Mouse (Mus musculus) 3T3-L1 (cell line): ENCODE results near the gene Gm853.
"Not testable (repeated sequence)": the region's sequence is repeated elsewhere in the genome, so short reads cannot be mapped to it uniquely, and the experiment has no call there.

Experiments
- DNase-seq: peaks from one replicate; pipeline ENCODE4 v3.0.0-alpha.2; 2015; ENCODE audit warnings: low read depth, low spot score

The Gm853 gene

DNA sequence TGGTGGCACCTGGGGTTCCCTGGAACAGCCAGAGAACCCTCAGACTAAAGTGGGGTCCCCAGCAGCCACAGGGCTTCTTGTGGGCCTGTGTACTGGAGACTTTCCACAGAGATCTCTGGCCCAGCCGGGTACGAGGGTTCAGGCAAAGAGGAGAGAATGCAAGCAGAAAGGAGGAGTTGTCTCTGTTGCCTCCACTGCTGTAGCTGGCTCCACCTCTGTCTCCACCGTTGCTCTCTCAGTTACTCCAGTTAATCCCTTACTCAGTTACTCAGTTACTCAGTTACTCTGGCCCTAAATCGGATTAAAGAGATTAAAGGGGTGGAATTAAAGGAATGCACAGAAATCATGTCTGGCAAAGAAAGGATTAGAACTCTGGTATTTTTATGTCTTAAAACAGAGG, at the start of gene Gm853:
TSS of gene Gm853 (minus strand) at position 223 of the 400 bp plus-strand sequence.
- no peak for DNase-seq

- DNase-seq: peak; percentile 27
Measured at GRCm38 (mm10) chr4:130270611-130271347, 48.6 kb upstream of the Gm853 start.

DNA sequence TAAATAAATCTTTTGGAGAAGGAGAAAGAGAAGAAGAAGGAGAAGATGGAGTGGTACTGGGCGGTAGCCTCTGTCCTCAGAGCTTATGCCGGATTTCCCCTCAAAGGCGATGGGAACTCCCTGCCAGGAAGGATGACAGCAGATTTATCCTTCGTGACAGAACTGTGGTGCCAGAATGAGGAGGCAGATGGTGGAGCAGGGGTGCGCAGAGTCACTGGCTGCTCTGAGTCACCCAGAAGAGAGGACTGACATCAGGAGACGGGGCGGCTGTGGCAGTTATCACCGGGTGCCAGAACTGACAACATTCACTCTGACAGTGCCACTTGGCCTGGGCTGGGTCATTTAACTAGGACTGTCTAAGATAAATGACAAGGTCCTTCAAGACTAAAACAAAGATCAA, 47.9 kb upstream of the Gm853 start:
- peak; percentile 13 for DNase-seq

DNA sequence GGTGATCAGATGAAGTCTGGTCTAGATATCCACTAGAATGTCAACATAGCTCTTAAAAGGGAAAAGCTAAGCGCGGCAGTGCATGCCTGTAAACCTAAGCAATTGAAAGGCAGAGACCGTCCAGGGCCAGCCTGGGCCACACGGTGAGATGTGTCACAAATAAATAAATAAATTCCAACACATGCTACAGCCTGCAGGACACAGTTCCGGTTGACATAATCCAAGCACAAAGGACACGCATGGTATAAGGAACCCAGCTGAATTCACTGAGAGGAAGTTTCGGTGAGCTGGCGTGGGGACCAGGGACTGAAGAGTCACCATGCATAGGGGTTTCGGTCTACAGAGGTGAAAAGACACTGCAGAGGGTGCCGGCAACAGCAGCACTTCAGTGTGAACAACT, 46.5 kb upstream of the Gm853 start:
- DNase-seq: no peak

GRCm38 (mm10) chr4:130267069-130267468, 44.9 kb upstream of the Gm853 start:
- DNase-seq: no peak

DNA sequence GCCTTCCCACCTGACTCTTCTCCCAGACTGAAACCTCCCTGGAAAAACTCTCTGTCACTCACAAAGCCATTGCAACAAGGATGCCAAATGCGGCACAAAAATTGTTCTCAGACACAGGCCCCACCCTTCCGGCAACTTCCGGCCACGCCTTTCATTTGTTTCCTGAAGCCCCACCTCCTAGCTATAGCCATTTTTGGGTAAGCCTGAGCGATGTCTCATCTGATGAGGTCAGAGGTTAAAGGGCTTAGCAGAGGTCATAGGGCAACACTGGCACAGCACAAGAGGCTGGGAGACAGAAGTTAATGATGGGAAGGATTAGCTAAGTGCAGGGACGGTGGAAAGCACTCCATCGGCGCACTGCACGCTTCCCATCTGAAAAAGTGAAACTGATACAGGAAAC, 44.4 kb upstream of the Gm853 start:
- DNase-seq: no peak

GRCm38 (mm10) chr4:130264698-130265349, 42.6 kb upstream of the Gm853 start:
- peak; percentile 20 for DNase-seq

DNA sequence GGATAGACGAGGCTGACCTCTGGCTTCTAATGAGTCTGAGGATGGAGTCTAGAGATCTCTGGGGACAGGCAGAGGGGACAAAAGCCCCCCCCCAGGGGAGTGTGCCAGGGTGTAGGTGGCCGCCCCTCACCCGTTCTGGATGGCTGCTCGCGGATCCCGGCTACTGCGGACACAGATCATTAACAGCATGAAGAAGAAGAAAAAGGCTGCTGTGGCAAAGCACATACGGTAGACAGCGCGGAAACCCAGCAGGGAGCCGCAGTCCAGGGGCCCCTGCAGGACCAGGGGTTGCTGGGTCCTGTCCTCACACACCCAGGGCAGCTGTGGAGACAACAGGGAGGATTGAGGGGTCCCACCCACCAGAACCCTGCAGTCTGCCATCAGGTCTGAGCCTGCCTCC, 41.9 kb upstream of the Gm853 start:
- DNase-seq: no peak

GRCm38 (mm10) chr4:130260406-130260805, 38.2 kb upstream of the Gm853 start:
- peak; percentile 35 for DNase-seq

- DNase-seq: no peak
Measured at GRCm38 (mm10) chr4:130252441-130253157, 30.4 kb upstream of the Gm853 start.

DNA sequence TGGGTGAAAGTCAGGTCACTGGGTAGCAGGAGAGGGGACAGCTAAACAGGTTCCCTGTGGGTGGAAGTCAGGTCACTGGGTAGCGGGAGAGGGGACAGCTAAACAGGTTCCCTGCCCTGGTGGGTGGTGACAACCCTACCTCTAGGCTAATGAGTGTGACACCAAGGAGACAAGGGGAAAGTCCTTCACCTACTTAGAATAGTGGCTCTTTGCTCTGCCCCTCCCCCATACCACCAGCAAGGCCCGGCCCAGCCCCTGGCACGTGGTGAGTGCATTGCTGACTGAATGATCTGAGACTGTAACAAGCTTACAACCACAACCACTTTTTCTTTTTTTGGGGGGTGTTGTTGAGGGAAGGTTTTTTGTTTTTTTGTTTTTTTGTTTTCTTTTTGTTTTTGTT, 29.6 kb upstream of the Gm853 start:
- no peak for DNase-seq

DNA sequence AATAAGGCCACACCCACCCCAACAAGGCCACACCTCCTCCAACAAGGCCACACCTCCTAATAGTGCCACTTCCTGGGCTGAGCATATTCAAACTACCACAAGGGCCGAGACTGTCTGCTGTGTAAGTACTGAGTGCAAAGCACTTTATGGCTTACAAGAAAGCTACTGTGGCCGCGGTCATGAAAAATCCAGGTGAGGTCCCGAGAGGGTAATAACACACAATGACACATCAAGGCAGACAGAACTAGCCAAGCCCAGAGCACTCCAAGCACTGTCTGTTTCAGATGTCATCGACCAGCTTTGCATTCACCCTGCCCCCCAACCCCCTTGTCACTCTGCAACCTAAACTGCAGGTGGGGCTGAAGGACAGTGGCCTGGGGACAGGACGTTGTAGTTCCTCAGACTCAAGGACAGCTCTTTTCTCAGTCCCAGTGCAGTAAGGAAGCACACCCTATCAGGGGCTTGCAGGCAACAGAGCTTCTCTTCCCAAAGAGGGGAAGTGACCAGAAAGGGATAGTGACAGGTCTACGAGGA, 29.0 kb upstream of the Gm853 start:
- no peak for DNase-seq

GRCm38 (mm10) chr4:130248636-130249035, 26.4 kb upstream of the Gm853 start:
- DNase-seq: no peak

DNA sequence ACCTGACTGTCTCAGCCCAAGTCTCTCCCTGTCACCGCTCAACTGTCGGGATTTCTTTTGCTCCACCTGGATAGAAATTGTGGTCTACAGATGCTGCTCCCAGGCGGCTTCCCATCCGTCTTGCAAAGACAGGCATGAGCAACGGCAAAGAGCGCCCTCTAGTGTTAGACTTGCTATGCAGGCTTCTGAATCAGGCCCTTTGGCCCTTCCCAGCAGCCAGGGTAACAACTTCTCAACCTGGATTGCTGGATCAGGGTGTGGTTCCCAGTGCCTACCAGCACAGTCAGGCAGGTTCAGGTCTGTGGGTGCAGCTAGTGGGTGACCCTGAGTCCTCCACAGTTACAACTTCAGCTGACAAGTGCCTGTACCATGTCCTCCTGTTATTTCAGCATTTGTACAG, 23.9 kb upstream of the Gm853 start:
- peak; percentile 88 for DNase-seq

DNA sequence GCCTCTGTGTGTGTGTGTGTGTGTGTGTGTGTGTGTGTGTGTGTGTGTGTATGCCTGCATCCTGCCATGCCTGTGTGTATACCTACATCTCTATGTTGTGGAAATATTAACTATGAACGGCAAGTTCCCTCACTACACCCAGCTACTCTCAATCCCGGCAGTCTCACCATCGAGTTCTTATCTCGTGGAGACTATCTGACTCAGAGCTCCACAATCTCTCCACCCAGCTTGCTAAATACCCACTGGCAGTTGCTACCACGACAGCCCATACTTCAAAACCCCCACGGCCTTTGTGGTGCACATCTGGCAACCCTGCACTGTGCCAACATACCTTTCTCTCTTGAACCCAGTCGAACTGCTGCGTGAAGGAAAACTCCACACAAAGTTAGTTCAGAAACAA, 22.5 kb upstream of the Gm853 start:
- peak; percentile 28 for DNase-seq

DNA sequence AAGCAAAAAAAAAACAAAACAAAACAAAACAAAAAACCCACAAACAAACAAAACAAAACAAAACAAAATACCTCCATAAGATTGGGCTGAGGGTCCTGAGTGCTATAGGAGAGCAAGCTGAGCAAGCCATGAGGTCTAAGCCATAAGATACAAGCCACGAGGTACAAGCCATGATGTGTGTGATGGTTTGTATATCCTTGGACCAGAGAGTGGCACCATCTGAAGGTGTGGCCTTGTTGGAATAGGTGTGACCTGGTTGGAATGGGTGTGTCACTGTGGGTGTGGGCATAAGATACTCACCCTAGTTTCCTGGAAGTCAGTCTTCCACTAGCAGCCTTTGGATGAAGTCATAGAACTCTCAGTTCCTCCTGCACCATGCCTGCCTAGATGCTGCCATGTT, 21.4 kb upstream of the Gm853 start:
- not testable (repeated sequence) for DNase-seq

DNA sequence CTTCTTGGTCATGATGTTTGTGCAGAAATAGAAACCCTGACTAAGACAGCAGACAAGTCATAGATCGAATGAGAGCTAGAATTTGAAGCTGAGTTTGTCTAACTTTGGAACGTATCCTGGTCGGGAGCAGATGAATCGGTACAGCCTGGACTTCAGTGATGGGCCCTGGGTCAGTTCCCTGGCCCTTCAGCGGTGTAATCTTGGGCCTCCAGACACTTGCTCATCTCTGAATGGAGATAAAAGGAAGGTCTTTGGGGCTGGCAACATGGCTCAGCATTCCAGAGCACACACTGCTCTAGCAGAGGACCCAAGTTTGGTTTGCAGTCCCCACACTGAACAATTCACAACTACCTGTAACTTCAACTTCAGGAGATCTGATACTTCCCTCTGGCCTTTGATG, 20.8 kb upstream of the Gm853 start:
- DNase-seq: no peak

DNA sequence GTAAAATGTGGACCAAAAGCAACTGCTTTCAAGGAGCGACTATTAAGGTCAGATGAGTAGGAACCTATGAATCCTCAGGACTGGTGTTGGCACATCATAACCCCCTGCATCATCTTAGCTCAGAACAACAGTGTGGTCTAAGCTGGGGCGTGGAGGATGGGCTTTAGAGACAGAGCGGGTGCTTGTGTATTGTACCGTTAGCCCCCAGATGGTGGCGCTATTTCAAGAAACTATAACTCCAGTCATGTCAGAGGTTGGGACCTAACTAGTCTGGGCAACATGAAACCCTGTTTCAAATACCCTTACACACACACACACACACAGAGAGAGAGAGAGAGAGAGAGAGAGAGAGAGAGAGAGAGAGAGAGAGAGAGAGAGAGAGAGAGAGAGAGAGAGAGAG, 18.5 kb upstream of the Gm853 start:
- DNase-seq: peak; percentile 17

DNA sequence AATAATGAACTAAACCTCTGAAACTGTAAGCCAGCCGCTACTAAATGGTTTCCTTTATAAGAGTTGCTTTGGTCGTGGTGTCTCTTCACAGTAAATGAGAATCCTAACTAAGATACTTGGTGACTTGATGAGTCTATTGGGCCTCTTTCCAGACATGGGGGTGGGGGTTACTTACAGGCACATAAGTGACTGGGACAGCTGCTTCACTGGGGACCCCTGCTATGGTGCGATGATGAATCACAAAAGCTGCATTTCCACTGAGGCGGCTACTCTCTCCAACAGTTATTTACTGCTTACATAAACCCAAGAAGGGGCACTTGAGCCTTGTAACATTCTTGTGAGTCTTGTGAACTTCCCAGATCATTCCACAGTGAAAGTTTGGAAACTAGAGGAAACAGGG, 15.4 kb upstream of the Gm853 start:
- no peak for DNase-seq

GRCm38 (mm10) chr4:130236361-130236760, 14.2 kb upstream of the Gm853 start:
- no peak for DNase-seq

- DNase-seq: no peak
Measured at GRCm38 (mm10) chr4:130224071-130224470, 1.9 kb upstream of the Gm853 start.

DNA sequence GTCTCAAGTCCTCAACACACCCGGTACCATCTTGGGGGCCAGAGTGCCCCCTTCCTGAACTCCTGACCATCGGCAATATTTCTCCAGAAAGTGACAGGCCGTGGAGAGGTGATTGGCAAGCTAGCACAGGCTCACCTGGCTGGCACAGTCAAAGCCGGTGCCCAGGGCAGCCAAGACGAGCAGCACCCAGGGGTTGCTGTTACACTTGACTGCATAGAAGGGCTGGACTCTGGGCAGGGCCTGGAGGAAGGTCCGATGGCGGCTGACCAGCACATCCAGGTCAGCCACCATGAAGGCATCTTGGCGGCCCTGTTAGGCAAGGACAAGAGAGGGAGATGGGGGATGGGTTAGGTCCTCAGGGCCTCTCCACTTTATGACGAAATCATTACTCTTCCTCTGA, 2.0 kb downstream of the Gm853 start:
- no peak for DNase-seq

GRCm38 (mm10) chr4:130215392-130215791, 6.8 kb downstream of the Gm853 start:
- DNase-seq: no peak
